Mouse (Mus musculus) 3T3-L1 (cell line): ENCODE results near the gene Entpd2.
"Not testable (repeated sequence)": the region's sequence is repeated elsewhere in the genome, so short reads cannot be mapped to it uniquely, and the experiment has no call there.

Experiments
- DNase-seq: peaks from one replicate; pipeline ENCODE4 v3.0.0-alpha.2; 2015; ENCODE audit warnings: low read depth, low spot score

Gene Entpd2

GRCm38 (mm10) chr2:25394281-25395221 lies 1.1 kb upstream of the Entpd2 start:
- DNase-seq = peak; percentile 88

- peak; percentile 15 for DNase-seq
Measured at GRCm38 (mm10) chr2:25396597-25396983, 916 bp downstream of the Entpd2 start.

- DNase-seq = peak; percentile 29
Measured at GRCm38 (mm10) chr2:25397010-25397409, 1.3 kb downstream of the Entpd2 start.

GRCm38 (mm10) chr2:25398065-25398464 lies 2.4 kb downstream of the Entpd2 start:
- no peak for DNase-seq

DNA sequence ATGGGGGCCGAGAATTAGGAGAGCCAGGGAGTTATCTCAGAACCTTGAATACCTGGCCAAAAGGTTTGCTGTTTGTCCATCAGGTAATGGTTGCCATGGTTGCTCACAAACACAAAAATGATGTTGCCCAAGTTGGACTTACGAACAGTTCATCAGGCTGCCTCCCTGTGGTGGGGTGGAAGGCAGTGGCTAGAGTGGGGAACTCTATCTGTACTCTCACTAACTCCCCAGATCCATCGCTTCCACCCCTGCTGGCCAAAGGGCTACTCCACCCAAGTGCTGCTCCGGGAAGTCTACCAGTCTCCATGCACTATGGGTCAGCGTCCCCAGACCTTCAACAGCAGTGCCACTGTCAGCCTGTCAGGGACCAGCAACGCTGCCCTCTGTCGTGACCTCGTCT lies 3.4 kb downstream of the Entpd2 start, which contains the start of gene Npdc1:
TSS of gene Npdc1 (plus strand) at position 301 of the 400 bp plus-strand sequence.
- no peak for DNase-seq

GRCm38 (mm10) chr2:25400291-25400690 lies 4.6 kb downstream of the Entpd2 start:
- DNase-seq = no peak

- peak; percentile 57 for DNase-seq
Measured at GRCm38 (mm10) chr2:25400764-25401163, 5.1 kb downstream of the Entpd2 start.

DNA sequence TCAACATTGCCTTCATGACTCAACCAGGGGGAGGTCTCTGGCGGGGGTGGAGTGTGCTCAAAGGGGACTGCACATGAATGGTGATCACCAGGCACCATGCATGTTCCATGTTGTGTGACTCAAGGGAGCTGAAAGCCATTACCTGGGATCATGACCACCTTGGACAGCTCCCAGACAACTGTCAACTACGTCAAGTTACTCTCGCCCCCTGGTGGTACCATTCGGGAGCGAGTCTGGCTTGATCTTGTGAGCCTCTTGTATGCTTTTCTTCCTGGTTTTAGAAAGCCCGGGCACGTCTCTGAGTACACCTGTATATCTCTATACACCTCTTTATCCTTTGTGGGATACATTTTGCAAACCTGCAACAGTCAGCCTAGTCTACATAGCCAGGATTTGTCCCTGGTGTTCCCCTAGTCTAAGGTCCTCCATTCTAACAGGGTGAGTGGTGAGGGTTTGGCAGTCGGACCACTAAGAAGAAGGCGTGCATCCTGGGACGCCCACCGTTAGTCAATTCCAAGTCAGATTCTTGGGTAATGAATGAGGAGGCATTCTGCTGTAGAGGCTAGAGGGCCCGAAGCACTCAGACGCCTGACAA lies 6.8 kb downstream of the Entpd2 start:
- DNase-seq = peak; percentile 95

GRCm38 (mm10) chr2:25402972-25403601 lies 7.4 kb downstream of the Entpd2 start:
- DNase-seq = peak; percentile 74

DNA sequence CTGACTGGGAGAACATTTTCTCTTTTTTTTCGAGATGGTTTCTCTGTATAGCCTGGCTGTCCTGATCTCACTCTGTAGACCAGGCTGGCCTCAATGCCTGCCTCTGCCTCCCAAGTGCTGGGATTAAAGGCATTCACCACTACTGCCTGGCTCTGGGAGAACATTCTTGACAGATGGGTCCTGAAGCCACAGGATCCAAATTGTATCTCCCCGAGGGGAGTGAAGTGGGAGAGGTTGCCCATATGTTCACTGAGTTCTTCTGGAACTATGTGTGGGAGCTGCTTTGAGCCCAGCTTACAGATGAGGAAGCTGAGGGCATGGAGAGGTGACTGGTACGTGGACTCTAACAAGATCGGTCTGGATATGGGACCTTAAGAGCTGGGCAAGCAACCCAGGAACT lies 8.3 kb downstream of the Entpd2 start:
- DNase-seq = no peak

DNA sequence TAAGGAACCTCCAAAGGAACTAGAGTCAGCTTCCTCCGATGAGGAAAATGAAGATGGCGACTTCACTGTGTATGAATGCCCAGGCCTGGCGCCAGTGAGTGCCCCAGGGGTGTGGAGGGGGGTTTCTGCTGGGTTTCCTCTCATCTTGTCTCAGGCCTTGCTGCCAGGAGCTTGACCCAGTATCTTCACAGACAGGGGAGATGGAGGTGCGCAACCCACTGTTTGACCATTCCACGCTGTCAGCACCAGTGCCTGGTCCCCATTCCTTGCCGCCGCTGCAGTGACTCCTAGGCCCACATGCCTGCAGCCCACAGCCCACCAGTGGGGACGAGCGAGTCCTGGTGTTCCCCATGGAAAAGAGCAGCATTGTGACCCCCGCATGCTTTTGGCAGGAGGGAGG lies 13.2 kb downstream of the Entpd2 start:
- no peak for DNase-seq

- not testable (repeated sequence) for DNase-seq
Measured at GRCm38 (mm10) chr2:25413436-25413835, 17.8 kb downstream of the Entpd2 start.

GRCm38 (mm10) chr2:25417426-25417825 lies 21.8 kb downstream of the Entpd2 start:
- DNase-seq = peak; percentile 35

- peak; percentile 72 for DNase-seq
Measured at GRCm38 (mm10) chr2:25421896-25422295, 26.2 kb downstream of the Entpd2 start.

DNA sequence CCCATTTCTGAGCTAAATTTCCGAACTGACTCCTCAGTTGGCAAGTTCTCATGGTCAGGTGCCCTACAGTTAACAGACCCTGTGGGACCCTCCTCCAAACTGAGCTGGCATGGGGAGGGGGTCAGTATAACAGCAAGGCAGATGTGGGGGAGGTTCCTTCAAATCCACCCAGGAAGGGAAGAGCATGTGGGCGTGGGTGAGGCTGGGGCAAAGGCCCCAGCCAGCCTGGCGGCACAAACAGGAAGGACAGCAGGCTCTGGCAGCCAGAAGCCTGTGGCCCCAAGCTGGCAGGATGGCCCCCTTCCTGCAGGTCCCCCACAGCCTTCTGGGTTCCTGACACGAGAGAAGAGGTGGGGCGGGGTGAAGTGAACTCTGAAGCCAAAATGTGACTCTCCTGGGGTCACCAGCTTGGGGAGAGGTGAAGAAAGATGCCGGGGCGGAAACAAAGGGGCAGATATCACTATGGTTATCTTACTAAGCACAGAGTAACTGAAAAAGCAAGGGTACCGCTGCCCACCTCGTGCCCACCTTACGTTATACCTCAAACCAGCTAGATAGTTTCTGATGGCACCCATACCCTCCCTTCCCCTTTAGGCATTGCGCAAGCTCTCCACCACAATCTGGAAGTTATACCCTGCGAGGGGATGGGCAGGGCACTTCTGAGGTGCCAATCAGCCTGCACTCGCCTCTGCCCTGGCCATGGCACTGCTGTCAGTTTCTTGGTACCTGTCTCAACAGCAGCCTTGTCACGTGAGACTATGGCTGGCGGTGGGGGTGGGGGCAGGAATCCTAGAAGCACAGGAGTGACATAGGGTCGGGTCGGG lies 27.1 kb downstream of the Entpd2 start, which contains the start of gene Fut7:
TSS of gene Fut7 (plus strand) at position 681 of the 824 bp plus-strand sequence.
- no peak for DNase-seq

DNA sequence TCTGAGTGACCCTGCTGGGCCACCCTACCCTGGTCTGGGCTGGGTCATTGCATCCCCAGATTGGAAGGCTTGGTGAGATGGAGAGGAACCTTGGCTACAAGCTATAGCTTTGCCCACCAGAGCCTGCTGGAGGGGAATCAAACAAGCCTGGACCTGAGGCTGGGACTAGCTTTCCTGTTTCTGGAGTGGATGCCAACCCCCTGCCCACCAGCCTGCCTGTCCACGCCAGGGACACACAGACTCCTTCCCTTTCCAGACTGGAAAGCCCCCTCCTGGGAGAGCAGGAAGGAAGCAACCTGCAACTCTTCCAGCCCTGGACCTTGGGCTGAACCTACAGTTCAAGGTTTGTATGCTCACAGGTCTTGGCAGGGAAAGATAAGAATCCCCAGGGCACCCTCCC lies 28.0 kb downstream of the Entpd2 start:
- no peak for DNase-seq

GRCm38 (mm10) chr2:25425481-25425880 lies 29.8 kb downstream of the Entpd2 start:
- no peak for DNase-seq

DNA sequence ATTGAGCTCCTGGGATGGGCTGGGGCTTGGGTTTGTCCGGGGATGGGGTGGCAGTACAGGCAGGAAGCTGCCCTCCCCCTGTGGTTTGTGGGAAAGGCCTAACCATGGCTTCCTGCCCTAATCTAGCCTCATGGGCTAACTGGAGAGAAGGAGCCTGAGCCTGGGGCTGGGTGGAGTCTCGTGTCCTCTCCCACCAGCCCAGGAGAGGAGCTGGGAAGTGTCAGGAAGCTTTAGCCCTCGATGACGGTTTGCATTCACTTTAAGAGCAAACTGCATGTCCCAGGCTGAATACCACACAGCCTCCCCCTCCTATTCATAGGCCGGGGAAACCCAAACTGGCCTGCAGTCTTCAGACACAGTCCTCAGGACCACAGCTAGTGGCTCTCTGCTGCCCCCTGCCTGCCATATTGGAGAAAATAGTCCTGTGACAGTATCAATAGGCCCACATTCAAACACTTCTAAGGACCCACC lies 31.1 kb downstream of the Entpd2 start:
- peak; percentile 87 for DNase-seq

- no peak for DNase-seq
Measured at GRCm38 (mm10) chr2:25427256-25427655, 31.6 kb downstream of the Entpd2 start.

GRCm38 (mm10) chr2:25428442-25429236 lies 33.0 kb downstream of the Entpd2 start, which contains the start of gene Abca2:
Gene Abca2 (plus strand): TSS chr2:25428703.
- peak; percentile 85 for DNase-seq
